Mouse (Mus musculus): ENCODE results near the gene Lztr1.
A peak's percentile ranks its signal among the peaks of the same experiment; 100 is the strongest.

GRCm38 (mm10) chr16:17488478-17489468 is 19.7 kb upstream of the Lztr1 start:
- TF ChIP-seq CTCF (IDR thresholded peaks at IDR 0.05; ENCODE audit: borderline replicate concordance, insufficient read depth, low read depth, low read length) (peak; percentile 16; the same call in 1 of the 2 replicates), POLR2A (IDR thresholded peaks at IDR 0.05; ENCODE audit: borderline replicate concordance, insufficient read depth, low read length) (no peak)

Measured in cerebellum, adult 2 months (tissue).